Mouse (Mus musculus) ES-Bruce4 (cell line): Measurements from ENCODE around the gene Tbc1d1. TPM values are rescaled to one million over a fixed set of nuclear protein-coding genes. Genes with fewer than 3 reads are reported as not detected.

Experiments
- H3K27ac ChIP-seq: 2 replicates; pipeline ENCODE4 v1.5.1; 2012; ENCODE audit warnings: low read length, inconsistent platforms; ENCODE audit not compliant: insufficient read depth
- H3K27me3 ChIP-seq: 2 replicates; pipeline ENCODE4 v1.6.1; 2012; ENCODE audit warnings: mild to moderate bottlenecking, low read length, inconsistent platforms; ENCODE audit not compliant: control insufficient read depth, poor library complexity, insufficient read depth, severe bottlenecking
- H3K36me3 ChIP-seq: 2 replicates; pipeline ENCODE4 v1.6.1; 2012; ENCODE audit warnings: inconsistent platforms, mild to moderate bottlenecking, low read length, moderate library complexity; ENCODE audit not compliant: control insufficient read depth, poor library complexity, insufficient read depth, severe bottlenecking
- H3K4me1 ChIP-seq: one replicate; pipeline ENCODE4 v1.8.1; 2011; ENCODE audit warnings: low read length; ENCODE audit not compliant: control insufficient read depth, insufficient read depth
- H3K4me3 ChIP-seq: 2 replicates; pipeline ENCODE4 v1.5.1; 2011; ENCODE audit warnings: low read depth, mild to moderate bottlenecking, low read length
- H3K9ac ChIP-seq: 2 replicates; pipeline ENCODE4 v1.6.1; 2012; ENCODE audit warnings: low read depth, mild to moderate bottlenecking, inconsistent platforms; ENCODE audit not compliant: poor library complexity, severe bottlenecking
- H3K9me3 ChIP-seq: replicated peaks from 2 replicates; pipeline ENCODE4 v1.6.1; 2012; ENCODE audit warnings: mild to moderate bottlenecking, low read length, inconsistent platforms; ENCODE audit not compliant: control insufficient read depth, poor library complexity, insufficient read depth, severe bottlenecking
- CTCF ChIP-seq: IDR thresholded peaks from one replicate; pipeline ENCODE4 v1.8.1; 2011; ENCODE audit warnings: low read depth, low read length
- EP300 ChIP-seq: IDR thresholded peaks from 2 replicates; pipeline ENCODE4 v1.6.1; 2011; ENCODE audit warnings: low read depth, low read length; ENCODE audit not compliant: insufficient read depth
- POLR2A ChIP-seq: IDR thresholded peaks from one replicate; pipeline ENCODE4 v1.8.1; 2011; ENCODE audit warnings: low read length; ENCODE audit not compliant: insufficient read depth
- polyA plus RNA-seq: library from polyadenylated mRNA; stranded (reverse); fragments of >200 nt; gene quantifications from 2 replicates; pipeline ENCODE4 v1.2.4, GENCODE M21; 2011; ENCODE audit warnings: low read depth; ENCODE audit not compliant: missing spikeins, insufficient read depth, insufficient read length

Tbc1d1 gene
- polyA plus RNA-seq, 1 experiment, result 46.2 TPM

GRCm38 (mm10) chr5:64341671-64342070 is 185.6 kb downstream of the Tbc1d1 start:
- Histone ChIP-seq H3K36me3 (no peaks in the 10 kb centered on the region), H3K4me1 (peaks cover 8% of the 10 kb centered on the region), H3K4me3 (no peak overlapping the region), H3K9ac (no peak overlapping the region), H3K27ac (no peak overlapping the region), H3K9me3 (no peaks in the 10 kb centered on the region), H3K27me3 (no peaks in the 10 kb centered on the region)
- TF ChIP-seq POLR2A, result no peak
- no peak for TF ChIP-seq CTCF
- no peak for TF ChIP-seq EP300

- Histone ChIP-seq H3K27ac (no peak overlapping the region), H3K9ac (no peak overlapping the region), H3K4me1 (peaks cover 8% of the 10 kb centered on the region), H3K36me3 (no peaks in the 10 kb centered on the region), H3K4me3 (no peak overlapping the region), H3K27me3 (no peaks in the 10 kb centered on the region), H3K9me3 (no peaks in the 10 kb centered on the region)
- TF ChIP-seq EP300, result no peak
Measured at GRCm38 (mm10) chr5:64342138-64342537, 186.0 kb downstream of the Tbc1d1 start.

GRCm38 (mm10) chr5:64343972-64344700 is 188.0 kb downstream of the Tbc1d1 start:
- Histone ChIP-seq H3K4me1 (peaks cover 10% of the 10 kb centered on the region), H3K27ac (no peak overlapping the region), H3K36me3 (no peaks in the 10 kb centered on the region), H3K9me3 (no peaks in the 10 kb centered on the region), H3K4me3 (no peak overlapping the region), H3K9ac (no peak overlapping the region), H3K27me3 (no peaks in the 10 kb centered on the region)
- TF ChIP-seq CTCF, result peak; percentile 29
- no peak for TF ChIP-seq POLR2A

GRCm38 (mm10) chr5:64345181-64345735 is 189.2 kb downstream of the Tbc1d1 start:
- Histone ChIP-seq H3K4me3 (no peak overlapping the region), H3K9ac (no peak overlapping the region), H3K36me3 (peaks cover 3% of the 10 kb centered on the region; the same call in 1 of the 2 replicates), H3K27me3 (no peaks in the 10 kb centered on the region), H3K9me3 (no peaks in the 10 kb centered on the region), H3K27ac (no peak overlapping the region), H3K4me1 (peaks cover 10% of the 10 kb centered on the region)
- TF ChIP-seq POLR2A, result no peak
- TF ChIP-seq EP300, result no peak
- no peak for TF ChIP-seq CTCF

- Histone ChIP-seq H3K9ac (no peak overlapping the region), H3K9me3 (no peaks in the 10 kb centered on the region), H3K4me3 (no peak overlapping the region), H3K4me1 (peaks cover 10% of the 10 kb centered on the region), H3K27ac (no peak overlapping the region), H3K36me3 (peaks cover 3% of the 10 kb centered on the region; the same call in 1 of the 2 replicates), H3K27me3 (no peaks in the 10 kb centered on the region)
- TF ChIP-seq POLR2A (no peak), CTCF (no peak), EP300 (no peak)
Measured at GRCm38 (mm10) chr5:64345761-64346160, 189.7 kb downstream of the Tbc1d1 start.

GRCm38 (mm10) chr5:64346343-64346885 is 190.3 kb downstream of the Tbc1d1 start:
- H3K27ac ChIP-seq, result no peak overlapping the region
- no peak overlapping the region for H3K4me3 ChIP-seq
- no peak overlapping the region for H3K9ac ChIP-seq
- H3K9me3 ChIP-seq, result no peaks in the 10 kb centered on the region
- TF ChIP-seq POLR2A (no peak), CTCF (no peak), EP300 (no peak)
- peaks cover 10% of the 10 kb centered on the region for H3K4me1 ChIP-seq
- H3K27me3 ChIP-seq, result no peaks in the 10 kb centered on the region
- H3K36me3 ChIP-seq, result peaks cover 3% of the 10 kb centered on the region; the same call in 1 of the 2 replicates
